Mouse (Mus musculus) c-Kit-negative CD71-positive TER-119-positive erythroid progenitor cells, embryonic 14.5 days (primary cell): ENCODE results near the gene Cd72.

Experiments used
- DNase-seq: peaks from one replicate; pipeline ENCODE4 v3.0.0-alpha.2; 2013; ENCODE audit warnings: low read depth, low spot score

Cd72 gene

DNA sequence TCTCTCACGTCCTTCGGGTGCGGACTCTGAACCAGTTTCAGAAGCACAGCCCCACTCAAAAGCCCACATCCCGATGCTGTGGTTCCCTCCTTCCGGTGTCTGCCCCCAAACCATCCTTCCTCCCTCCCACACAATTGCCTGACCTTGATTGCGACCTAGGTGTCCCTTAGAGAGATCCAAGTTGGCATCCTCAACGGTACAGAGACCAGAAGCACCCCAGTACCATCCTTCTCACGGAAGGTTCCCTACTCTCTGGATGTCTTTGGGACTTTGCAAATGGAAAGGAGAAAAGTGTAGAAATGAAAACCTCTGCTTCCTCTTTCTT is 24.1 kb upstream of the Cd72 start:
- no peak for DNase-seq

DNA sequence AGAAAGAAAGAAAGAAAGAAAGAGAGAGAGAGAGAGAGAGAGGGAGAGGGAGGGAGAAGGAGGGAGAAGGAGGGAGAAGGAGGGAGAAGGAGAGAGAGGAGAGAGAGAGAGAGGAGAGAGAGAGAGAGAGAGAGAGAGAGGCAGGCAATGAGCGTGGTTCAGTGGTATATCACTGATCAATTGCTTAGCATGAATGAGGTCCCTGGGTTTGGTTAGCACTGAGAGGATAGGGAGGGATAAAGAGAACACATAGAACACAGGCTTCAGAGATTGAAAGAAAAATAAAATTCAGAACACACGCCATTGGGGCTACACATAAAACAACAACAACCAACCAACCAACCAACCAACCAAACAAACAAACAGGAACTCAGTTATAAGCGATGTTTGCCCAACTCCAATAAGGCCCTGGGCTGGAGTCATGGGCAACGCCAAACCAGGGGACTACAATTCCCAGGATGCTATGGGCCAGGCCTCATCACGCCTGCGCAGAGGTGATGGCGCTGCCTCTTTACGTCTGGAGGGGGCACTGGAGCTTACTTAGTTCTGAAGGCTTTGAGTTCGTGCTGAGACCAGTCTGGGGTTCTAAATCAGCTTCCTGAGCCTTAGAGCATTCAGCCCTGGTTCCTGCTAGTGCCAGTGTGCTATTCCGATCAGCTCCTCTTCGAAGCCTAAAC is 23.6 kb upstream of the Cd72 start:
- peak; percentile 76 for DNase-seq

GRCm38 (mm10) chr4:43476604-43477003 is 22.2 kb upstream of the Cd72 start:
- no peak for DNase-seq

GRCm38 (mm10) chr4:43473636-43474035 is 19.2 kb upstream of the Cd72 start:
- no peak for DNase-seq

GRCm38 (mm10) chr4:43470301-43470700 is 15.9 kb upstream of the Cd72 start:
- no peak for DNase-seq

DNA sequence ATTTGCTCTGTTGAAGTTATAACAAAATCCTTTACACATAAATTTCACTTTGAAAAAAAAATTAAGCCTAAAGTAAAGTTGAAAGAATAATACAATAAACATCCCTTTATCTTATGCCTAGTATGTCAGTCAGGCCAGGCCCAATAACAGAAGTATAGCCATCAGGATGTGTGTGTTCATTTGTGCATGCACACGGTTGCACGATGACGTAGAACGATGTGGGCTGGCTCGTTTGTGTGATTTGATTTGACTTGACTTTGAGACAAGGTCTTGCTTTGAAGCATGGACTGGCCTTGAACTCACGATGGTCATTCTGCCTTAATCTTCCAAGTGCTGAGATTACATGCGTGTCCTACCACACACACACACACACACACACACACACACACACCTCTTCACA is 12.4 kb upstream of the Cd72 start:
- no peak for DNase-seq

DNA sequence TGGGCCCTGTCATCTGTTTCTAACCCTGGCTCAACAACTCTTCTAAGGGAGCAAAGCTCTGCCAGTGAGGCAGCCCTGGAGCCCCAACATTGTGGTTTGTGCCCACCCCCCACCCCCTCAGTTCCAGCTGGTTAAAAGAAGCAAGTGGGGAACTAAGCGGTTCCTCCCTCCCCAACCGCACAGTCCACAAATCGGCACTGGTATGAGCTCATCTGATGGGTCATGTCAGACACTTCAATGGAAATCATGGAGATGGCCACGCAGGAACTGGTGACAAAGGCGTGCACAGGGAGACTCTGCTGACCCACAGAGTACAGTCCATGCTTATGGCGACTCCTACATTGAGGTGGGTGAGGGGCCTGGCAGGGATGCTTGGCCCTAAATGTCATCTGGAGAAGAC is 11.5 kb upstream of the Cd72 start:
- DNase-seq: no peak

DNA sequence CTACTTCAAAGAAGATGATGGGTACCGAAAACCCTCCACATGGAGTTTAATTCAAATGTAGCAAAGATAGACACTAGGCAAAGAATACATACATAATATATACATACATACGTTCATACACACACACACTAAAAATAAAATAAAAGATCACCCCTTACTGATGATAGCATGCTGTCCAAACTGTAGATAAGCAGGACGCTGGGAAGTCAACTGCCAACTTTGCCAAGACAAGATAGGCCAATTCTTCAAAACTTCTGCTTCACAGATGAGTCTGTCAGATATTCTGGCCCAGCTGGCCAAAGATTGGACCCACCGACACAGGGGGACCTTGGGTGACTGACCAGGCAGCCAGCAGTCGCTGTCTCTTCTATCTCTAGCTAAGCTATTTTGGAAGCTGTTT is 8.7 kb upstream of the Cd72 start:
- DNase-seq: no peak

- no peak for DNase-seq
Measured at GRCm38 (mm10) chr4:43457124-43457523, 2.7 kb upstream of the Cd72 start.

- no peak for DNase-seq
Measured at GRCm38 (mm10) chr4:43456470-43456869, 2.0 kb upstream of the Cd72 start.

DNA sequence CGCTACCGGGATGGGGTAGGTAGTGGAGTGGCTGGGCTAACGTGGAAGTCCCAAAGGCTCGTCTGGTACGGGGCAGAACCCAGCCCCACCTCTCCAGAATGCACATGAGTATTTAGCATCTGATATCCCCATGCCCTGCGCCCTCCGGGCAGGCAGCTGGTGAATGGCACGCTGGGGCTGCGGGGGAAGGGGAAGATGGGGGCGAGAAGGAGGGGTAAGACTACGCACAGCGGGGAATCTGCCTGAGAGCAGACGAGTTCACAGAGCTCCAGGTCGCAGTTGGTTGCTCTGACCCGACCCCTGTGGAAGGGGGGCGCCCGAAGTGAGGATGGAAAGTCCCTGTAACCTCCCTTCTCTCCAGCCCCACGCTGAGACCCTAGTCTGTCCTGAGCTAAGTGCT is 1.0 kb downstream of the Cd72 start:
- no peak for DNase-seq

DNA sequence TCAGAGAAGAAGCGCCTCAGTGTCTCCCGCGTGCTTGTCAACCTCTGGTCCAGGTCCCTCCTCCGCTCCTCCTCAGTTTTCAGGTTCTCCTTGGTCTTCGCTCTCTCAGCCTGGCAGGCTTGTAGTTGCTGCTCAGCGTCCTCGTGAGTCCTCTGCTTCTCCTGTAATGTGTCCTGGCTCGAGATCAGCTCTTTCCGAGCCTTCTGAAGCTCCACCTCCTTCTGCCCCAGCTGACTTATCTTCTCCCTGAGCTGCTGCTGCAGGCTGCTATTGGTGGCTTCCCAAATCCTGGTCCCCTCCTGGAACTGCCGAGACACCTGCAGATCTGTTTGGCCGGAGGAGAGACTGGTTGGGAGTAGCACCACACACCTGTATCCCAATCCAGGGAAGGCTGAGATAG is 2.1 kb downstream of the Cd72 start:
- DNase-seq: no peak

GRCm38 (mm10) chr4:43448554-43448953 is 5.9 kb downstream of the Cd72 start:
- DNase-seq: no peak

- DNase-seq: no peak
Measured at GRCm38 (mm10) chr4:43447251-43447650, 7.2 kb downstream of the Cd72 start.

DNA sequence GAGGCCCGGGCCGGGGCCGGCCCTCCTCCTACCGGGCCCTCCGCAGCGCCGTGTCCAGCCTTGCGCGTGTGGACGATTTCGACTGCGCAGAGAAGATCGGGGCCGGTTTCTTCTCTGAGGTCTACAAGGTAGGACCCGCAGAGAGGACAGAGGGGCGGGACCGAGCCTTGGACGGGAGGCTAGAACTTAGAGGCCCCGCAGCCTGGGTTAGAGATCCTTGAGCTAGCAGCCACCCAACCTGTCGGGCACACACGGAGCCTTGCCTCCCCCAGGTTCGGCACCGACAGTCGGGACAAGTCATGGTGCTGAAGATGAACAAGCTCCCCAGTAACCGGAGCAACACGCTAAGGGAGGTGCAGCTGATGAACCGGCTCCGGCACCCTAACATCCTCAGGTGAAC is 10.9 kb downstream of the Cd72 start:
- no peak for DNase-seq

GRCm38 (mm10) chr4:43442456-43443361 is 11.7 kb downstream of the Cd72 start:
- peak; percentile 61 for DNase-seq

DNA sequence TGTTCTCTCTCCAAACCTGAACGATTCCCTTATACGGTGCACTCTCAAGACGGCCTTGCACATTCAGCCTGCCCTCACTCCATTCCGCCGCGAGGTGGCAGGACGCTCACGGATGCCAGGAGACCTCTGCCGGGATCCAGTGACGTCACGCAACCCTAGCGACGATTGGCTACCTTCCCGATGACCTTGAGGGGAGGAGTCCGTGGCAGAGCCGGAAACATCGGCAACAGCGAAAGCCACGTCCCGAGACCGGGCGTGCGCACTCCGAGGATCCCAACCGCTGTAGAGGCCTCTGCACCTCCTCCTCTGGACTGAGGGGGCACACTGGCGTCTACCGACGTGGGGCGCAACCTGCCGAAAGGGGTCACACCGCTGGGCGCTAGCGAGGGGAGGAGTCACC is 12.4 kb downstream of the Cd72 start:
- peak; percentile 98 for DNase-seq

GRCm38 (mm10) chr4:43441639-43442038 is 12.8 kb downstream of the Cd72 start, which contains the start of gene Tesk1:
Gene Tesk1 (plus strand): TSS chr4:43441939.
- no peak for DNase-seq

DNA sequence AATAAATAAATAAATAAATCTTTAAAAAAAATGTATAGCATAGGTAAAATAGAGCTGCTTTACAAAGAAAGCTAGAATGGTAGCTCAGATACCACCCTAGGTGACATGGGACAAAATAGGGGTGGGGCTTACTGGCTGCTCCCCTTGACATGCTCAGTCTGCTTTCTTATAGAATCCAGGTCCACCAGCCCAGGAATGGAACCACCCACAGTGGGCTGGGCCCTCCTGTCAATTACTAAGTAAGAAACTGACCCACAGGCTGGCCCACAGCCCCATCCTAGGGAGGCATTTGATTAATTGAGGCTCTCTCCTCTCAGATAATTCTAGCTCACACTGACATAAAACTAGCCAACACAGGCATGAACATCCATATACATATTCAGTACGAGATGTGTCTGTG is 21.6 kb downstream of the Cd72 start:
- no peak for DNase-seq

GRCm38 (mm10) chr4:43431690-43432089 is 22.7 kb downstream of the Cd72 start:
- DNase-seq: peak; percentile 70

GRCm38 (mm10) chr4:43428946-43429345 is 25.5 kb downstream of the Cd72 start, which contains the start of gene Fam166b:
Gene Fam166b (minus strand): TSS chr4:43429134.
- DNase-seq: no peak

DNA sequence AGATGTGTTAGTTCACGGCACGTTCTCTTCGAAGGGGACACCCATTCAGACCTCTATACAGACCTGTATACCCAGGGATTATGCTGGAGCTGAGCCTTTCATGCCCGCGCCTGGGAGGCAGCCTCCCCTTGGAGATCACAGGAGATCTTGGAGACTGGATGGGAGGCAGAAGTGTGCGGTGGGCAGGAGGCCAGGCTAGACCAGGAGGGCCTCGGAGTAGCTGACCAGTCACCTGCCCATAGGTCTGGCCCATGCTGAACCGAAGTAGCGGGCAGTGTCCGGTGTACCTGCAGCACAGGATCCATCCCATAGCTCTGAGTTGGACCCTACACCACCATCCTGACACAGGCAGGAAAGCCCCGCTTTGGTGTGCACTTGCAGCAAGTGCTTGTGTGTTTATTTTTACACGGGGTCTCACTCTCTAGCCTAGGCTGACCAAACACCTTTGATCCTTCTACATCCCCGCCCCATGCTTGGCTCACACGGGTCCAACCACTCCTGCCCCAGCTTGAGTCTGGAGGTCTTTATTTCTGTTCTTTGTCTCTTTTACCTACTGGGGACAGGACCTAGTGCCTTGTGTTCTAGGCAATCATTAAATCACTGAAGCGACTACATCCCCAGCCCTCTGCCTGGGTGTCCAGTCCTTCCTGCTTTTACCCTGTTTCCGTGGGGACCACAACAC is 26.1 kb downstream of the Cd72 start:
- no peak for DNase-seq
